Mouse (Mus musculus): ENCODE results near the gene Gpatch2.

The Gpatch2 gene

DNA sequence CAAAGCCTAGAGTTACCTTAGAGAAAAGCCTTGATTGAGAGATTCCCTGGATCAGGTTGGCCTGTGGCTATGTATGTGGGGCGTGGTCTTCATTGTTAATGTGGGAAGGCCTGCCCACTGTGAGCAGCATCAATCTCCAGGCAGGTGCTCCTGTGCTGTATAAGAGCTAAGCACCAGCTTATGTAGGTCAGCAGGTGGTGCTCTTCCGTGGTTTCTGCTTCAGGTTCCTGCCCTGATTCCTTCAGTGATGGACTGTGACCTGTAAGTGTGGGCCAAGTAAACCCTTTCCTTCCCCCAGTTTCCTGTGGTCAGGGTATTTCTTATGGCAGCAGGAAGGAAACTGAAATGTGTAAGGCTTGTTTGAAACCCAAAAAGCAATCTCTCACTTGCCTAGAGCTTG, 151.5 kb downstream of the Gpatch2 start:
- peak; percentile 57 for DNase-seq (ENCODE audit: low read depth, low spot score)

DNA sequence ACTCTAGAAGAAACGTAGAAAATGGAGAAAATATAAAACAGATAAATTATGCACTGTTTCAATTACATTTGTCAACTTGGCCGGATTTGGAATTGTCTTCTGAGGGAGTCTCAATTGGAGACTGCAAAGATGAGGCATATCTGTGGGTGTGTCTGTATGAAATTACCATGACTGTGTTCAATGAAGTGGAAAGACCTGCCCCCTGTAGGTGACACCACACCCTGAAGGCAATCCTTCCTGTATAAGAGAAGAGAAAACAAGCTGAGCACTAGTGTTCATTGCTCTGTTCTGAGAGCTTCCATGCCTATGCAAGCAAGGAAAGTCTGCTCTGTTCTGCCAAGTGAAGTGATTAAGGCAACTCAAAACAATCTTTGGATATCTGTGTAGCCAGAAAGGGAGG, 153.7 kb downstream of the Gpatch2 start:
- no peak for DNase-seq (ENCODE audit: low read depth, low spot score)

DNA sequence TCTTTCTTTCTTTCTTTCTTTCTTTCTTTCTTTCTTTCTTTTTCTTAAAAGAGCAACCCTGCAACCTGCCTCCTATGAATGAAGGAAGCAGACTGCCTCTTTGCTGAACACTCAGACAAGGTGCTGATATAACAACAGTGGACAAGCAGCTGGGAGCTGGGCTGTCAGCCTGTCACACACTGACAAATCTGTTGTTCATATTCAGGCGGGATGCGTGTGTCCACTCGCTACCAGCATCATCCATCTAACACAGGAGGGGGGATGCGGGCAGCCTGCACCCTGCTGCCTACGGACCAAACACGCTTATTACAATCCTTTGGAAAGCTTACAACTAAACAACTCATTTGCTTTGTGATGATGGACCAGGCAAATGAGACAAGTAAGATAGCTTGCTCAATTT, 158.2 kb downstream of the Gpatch2 start:
- no peak for DNase-seq (ENCODE audit: low read depth, low spot score)

DNA sequence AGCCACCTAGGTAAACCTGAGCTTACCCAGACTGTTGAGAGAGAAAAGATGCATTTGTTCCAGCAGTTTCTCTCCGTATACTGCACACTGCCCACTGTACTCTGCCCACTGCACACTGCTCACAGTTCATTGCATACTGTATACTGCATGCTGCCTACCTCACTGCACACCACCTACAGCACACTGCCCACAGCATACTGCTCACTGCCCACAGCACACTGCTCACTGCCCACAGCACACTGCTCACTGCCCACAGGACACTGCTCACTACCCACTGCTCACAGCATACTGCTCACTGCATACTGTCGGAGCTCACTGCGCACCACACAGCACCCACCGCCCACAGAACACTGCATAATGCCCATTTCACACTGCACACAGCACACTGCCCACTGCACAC, 159.1 kb downstream of the Gpatch2 start:
- no peak for DNase-seq (ENCODE audit: low read depth, low spot score)

DNA sequence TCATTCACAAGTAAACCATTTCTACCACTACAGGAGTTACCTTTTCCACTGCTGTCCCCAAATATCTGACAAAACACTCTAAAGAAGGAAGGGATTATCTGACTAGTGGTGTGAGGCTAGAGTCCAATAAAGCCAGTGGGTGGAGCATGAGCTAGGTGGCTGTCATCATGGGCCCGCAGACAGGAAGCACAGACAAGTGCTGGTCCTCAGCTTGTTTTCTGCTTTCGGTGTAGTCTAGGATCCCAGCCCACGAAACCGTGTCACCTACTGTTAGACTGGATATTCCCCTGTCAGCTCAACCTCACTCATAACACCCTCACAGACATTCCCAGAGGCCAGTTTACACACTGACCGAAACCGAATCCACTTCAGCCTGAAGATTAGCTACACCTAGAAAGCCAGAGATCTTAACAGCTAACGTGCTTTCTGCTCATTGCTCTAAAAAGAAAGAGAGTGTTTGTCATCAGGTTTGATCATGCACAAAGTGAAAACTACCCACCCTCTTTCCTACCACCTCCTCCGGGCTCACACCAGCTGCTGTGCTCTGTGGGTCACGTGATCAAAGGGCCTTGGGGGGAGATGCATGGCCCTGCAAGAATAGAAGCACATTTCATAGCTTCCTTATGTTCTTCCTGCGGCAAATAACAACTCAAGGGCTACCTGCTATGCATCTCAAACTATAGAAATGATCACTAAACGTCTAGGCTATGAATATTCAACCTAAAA, 161.8 kb downstream of the Gpatch2 start:
- no peak for DNase-seq (ENCODE audit: low read depth, low spot score)

DNA sequence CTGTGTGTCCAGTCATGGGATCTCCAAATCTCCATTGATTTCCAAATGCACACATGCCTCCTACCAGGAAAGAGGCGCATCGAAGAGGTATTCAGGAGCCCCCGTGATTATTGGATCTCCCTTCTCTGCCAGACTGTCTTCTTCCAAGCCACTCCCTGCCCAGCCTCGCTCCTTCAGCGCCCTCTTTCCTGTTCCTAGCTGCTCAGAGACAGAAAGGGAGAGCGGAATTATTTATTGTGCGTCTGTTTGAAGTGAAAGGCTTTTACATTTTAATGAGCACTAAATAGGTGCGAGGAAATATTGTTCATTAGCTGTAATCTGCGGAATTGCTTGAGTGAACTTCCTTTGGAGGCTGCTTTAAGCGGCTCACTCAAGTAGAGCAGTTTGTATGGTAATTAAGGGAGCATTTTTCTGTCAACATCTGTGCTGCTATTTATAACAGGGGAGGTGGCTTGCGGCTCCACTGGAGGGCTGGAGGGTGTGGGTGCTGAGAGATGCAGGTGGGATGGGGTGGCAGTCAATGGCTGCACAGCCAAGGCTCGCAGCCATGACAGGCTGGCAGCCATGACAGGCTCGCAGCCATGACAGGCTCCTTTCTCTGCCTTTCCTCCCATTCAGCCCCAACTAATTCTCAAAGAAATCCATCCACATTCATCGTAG, 162.7 kb downstream of the Gpatch2 start:
- peak; percentile 8 for DNase-seq (ENCODE audit: low read depth, low spot score)

DNA sequence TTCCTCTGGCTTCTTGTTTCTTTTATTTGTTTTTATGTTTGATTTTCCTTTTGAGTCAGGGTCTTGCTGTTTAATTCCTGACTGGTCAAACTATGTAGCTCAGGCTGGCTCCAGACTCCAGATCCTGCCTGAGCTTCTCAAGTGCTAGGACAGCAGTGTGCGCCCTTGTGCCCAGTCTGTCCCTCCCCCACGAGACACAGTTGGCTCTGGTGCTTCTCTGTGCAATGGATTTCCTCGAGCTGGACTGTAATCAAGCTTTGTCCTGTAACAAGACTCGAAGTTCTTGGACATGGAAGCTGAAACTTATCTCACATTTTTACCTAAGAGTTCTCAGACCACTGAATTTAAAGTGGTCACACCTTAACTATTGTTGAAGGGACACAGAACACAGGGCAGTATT, 174.2 kb downstream of the Gpatch2 start:
- no peak for DNase-seq (ENCODE audit: low read depth, low spot score)

DNA sequence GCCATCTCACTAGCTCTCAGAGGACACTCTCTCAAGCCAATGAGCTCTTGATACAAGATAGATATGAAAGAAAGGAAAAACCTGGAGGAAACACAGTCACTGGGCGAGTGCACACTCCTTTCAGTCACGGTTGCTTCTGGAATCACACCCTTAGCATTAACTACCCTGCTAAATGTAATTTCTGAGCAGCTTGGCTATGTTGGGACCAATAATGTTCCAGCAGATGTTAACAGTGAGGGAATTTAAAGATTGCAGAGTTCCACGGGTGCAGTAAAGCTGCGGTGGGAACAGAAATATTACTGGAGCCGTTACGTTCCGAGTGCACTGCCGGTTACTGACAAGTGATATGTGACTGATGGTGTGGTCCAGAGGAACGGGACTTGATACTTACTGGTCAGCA, 185.5 kb downstream of the Gpatch2 start:
- no peak for DNase-seq (ENCODE audit: low read depth, low spot score)
